Mouse (Mus musculus) neural tube, embryonic 14.5 days (tissue): ENCODE data around the gene Tfdp1. TPM values are rescaled to one million over a fixed set of nuclear protein-coding genes. Genes with fewer than 3 reads are reported as not detected.

Experiments used
- ATAC-seq: fragments of 200-750 bp; cut with Nextera tagmentation; 2 replicates; pipeline ENCODE4 v1.8.0; 2017; ENCODE audit warnings: low read depth, mild to moderate bottlenecking, moderate TSS enrichment, moderate library complexity
- H3K27ac ChIP-seq: fragments of 300-500 bp; sonication (generic); 2 replicates; pipeline ENCODE4 v1.5.1; 2014; ENCODE audit warnings: low read depth, mild to moderate bottlenecking, control low read depth, low read length, moderate library complexity, mixed read lengths
- H3K27me3 ChIP-seq: fragments of 300-500 bp; sonication (generic); 2 replicates; pipeline ENCODE4 v1.6.1; 2014; ENCODE audit warnings: low read length; ENCODE audit not compliant: control insufficient read depth, insufficient read depth
- H3K36me3 ChIP-seq: fragments of 300-500 bp; sonication (generic); 2 replicates; pipeline ENCODE4 v1.6.1; 2014; ENCODE audit warnings: low read length, mixed read lengths; ENCODE audit not compliant: control insufficient read depth, insufficient read depth
- H3K4me1 ChIP-seq: fragments of 300-500 bp; sonication (generic); 2 replicates; pipeline ENCODE4 v1.6.1; 2014; ENCODE audit warnings: low read length; ENCODE audit not compliant: control insufficient read depth, insufficient read depth
- H3K4me2 ChIP-seq: fragments of 300-500 bp; sonication (generic); 2 replicates; pipeline ENCODE4 v1.6.1; 2014; ENCODE audit warnings: mild to moderate bottlenecking, low read depth, low read length, control low read depth
- H3K4me3 ChIP-seq: fragments of 300-500 bp; sonication (generic); 2 replicates; pipeline ENCODE4 v1.5.1; 2014; ENCODE audit warnings: low read depth, low read length, control low read depth, mixed read lengths
- H3K9ac ChIP-seq: fragments of 300-500 bp; sonication (generic); replicated peaks from 2 replicates; pipeline ENCODE4 v1.6.1; 2014; ENCODE audit warnings: low read depth, mild to moderate bottlenecking, control low read depth, low read length, mixed read lengths
- H3K9me3 ChIP-seq: fragments of 300-500 bp; sonication (generic); 2 replicates; pipeline ENCODE4 v1.6.1; 2016; ENCODE audit warnings: low read length; ENCODE audit not compliant: control insufficient read depth
- WGBS: fragments of 180-500 bp; shearing (Covaris S2); extraction: QIAGEN DNeasy Blood & Tissue Kit; methylation state at CpG from one replicate; pipeline ENCODE4 v1.1.7; 2014; 5-methylcytosine and 5-hydroxymethylcytosine counted together
- polyA plus RNA-seq: library from polyadenylated mRNA; unstranded; fragments of >200 nt; fragmentation: Nextera tagmentation; extraction: Ambion mirVana; gene quantifications from 2 replicates; pipeline ENCODE4 v1.2.1, GENCODE M21; 2014

Tfdp1 gene
- polyA plus RNA-seq, 1 experiment from 2014 or later = 93.0 TPM

DNA sequence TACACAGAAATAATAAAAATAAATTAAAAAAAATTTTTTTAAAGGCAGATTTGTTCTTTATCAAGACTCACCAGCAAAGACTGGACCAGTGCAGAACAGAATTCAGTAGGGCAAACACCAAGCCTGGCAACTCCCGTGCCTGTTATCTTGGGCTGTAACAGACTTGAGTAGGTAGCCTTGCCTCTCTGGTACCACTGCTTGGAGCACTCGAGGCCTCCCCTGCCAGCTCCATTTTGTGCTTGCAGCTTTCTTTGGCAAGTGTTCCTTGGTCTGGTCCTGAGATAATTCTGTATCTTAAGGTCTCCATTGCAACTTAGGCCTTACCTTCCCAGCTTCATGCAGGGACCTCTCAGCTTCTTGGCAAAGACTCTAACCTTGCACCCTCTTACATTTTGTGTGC is 3.8 kb downstream of the Tfdp1 start:
- Histone ChIP-seq H3K4me1 (peaks cover 8% of the 10 kb centered on the region; the same call in 1 of the 2 replicates), H3K4me2 (no peak overlapping the region), H3K9me3 (no peaks in the 10 kb centered on the region), H3K27me3 (0 out of 2 replicates have a peak, but pooled peaks cover 3% of the 10 kb centered on the region), H3K27ac (no peak overlapping the region), H3K9ac (no peak overlapping the region), H3K36me3 (peaks cover 27% of the 10 kb centered on the region), H3K4me3 (no peak overlapping the region)
- ATAC-seq = no peak
- 95% methylated on average over 2 of the region's 2 CpGs for WGBS

DNA sequence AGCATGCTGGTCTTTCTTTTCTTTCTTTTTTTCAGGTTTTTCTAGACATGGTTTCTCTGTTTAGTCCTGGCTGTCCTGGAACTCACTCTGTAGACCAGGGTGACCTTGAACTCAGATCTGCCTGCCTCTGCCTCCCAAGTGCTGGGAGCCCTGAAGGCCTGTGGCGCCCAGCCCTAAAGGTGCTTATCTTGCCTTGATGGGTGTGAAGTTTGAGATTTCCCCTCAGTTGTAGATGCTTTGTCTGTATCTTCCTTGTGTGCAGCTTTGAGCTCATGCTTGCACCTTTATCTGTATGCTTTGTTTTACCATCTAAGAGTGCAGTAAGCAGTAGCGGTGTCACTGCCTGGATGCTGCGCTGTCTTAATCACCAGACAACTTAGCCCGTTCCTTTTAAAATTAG is 4.6 kb downstream of the Tfdp1 start:
- 92% methylated on average over 4 of the region's 4 CpGs for WGBS
- H3K9ac ChIP-seq = no peak overlapping the region
- no peak for ATAC-seq
- H3K4me2 ChIP-seq = no peak overlapping the region
- H3K4me3 ChIP-seq = no peak overlapping the region
- H3K36me3 ChIP-seq = peaks cover 30% of the 10 kb centered on the region
- H3K27me3 ChIP-seq = 0 out of 2 replicates have a peak, but pooled peaks cover 3% of the 10 kb centered on the region
- no peak overlapping the region for H3K27ac ChIP-seq
- H3K9me3 ChIP-seq = no peaks in the 10 kb centered on the region
- H3K4me1 ChIP-seq = peaks cover 8% of the 10 kb centered on the region; the same call in 1 of the 2 replicates

DNA sequence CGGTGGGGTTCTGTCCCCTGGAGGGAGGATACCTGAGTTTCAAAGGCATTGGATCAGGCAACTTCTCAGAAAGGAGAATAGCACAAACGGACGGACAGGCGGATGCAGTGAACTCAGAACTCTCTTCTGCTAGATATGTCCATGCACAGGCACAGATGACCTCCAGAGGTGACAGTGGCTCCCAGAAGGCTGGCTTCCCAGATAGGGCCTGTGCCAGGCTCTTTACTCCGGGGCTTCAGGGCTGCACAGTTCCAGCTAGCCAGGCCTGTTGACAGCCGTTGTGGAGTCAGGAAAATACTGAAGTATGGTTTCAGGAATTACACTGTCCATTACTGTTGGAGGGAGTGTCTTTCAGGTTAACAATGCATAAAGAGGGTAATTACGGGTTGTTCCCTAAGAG is 11.5 kb downstream of the Tfdp1 start:
- Histone ChIP-seq H3K4me3 (no peak overlapping the region), H3K9ac (no peak overlapping the region), H3K9me3 (no peaks in the 10 kb centered on the region), H3K36me3 (peaks cover 47% of the 10 kb centered on the region), H3K4me1 (no peaks in the 10 kb centered on the region), H3K27me3 (no peaks in the 10 kb centered on the region), H3K27ac (no peak overlapping the region), H3K4me2 (no peak overlapping the region)
- ATAC-seq = no peak
- WGBS = 88% methylated on average over 7 of the region's 7 CpGs

DNA sequence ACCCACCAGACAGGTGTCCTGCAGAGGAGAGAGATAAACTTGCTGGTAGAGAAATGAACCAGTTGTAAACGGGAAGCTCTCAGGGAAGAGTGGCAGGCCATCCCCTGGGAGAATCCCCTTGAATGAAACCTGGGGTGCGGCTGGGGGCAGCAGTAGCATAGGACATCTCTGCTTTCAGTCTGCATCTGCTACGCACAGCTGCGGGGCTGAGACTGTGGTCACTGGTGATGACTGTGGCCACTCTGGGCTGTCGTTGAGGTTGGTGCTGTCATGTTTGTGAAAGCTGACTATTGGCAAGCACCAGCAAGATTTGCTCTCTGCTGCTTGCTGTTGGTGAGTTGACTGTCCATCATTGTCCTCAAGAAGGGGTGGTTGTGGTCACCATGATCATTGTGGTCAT is 13.0 kb downstream of the Tfdp1 start:
- no peaks in the 10 kb centered on the region for H3K27me3 ChIP-seq
- no peak for ATAC-seq
- no peaks in the 10 kb centered on the region for H3K4me1 ChIP-seq
- no peak overlapping the region for H3K4me2 ChIP-seq
- H3K9ac ChIP-seq = no peak overlapping the region
- H3K27ac ChIP-seq = no peak overlapping the region
- no peaks in the 10 kb centered on the region for H3K9me3 ChIP-seq
- H3K4me3 ChIP-seq = no peak overlapping the region
- H3K36me3 ChIP-seq = peaks cover 42% of the 10 kb centered on the region
- 85% methylated on average over 5 of the region's 5 CpGs for WGBS

DNA sequence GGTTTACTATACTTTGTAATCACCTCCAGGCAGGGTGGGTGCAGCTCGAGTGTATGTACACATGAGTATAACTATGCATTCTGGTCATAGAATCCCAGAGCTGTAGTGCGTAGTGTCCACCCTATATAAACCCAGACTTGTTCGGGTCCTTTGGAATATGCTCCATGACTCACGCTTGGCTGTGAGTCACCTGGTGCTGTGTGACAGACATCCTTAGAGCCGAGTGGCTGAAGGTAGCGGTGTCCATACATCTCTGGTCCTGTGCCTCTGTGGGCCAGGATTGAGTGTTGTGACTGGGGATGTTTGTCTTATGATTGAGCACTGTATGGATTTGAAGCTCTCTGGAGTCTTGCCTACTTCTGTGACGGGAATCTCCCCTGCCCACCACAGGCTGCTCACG is 14.1 kb downstream of the Tfdp1 start:
- Histone ChIP-seq H3K9ac (no peak overlapping the region), H3K36me3 (peaks cover 46% of the 10 kb centered on the region), H3K4me3 (no peak overlapping the region), H3K27me3 (no peaks in the 10 kb centered on the region), H3K9me3 (no peaks in the 10 kb centered on the region), H3K27ac (no peak overlapping the region), H3K4me1 (no peaks in the 10 kb centered on the region), H3K4me2 (no peak overlapping the region)
- 94% methylated on average over 8 of the region's 8 CpGs for WGBS
- no peak for ATAC-seq

DNA sequence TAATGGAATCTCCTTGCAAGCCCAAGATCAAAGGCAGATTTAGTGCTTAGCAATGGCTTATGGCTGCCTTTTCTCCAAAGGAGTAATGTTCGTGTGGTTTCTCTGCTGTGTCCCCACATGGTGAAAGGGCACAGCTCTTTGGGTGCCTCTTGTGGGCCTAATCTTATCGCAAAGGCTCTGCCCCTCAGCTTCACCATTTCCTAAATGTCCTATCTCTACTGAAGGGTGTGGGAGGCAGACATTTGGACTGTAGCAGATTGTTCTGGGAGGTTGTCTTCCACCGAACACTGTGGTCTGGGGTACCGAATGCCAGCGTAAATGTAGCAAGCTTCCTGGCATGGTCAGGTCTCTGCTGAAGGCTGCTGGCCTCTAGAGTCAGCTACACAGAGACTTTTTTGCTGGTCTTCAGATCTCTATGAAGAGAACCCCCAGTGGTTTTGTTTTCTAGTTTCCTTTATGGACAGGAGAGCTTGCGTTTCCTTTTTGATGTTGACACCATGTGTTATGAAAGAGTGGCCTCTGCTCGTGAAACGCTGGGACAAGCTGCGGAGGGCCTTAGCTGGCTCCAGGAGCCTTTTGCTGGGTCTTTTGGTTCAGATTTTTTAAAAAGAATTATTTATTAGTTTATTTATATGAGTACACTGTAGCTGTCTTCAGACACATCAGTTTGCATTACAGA is 14.7 kb downstream of the Tfdp1 start:
- Histone ChIP-seq H3K4me1 (no peaks in the 10 kb centered on the region), H3K27me3 (no peaks in the 10 kb centered on the region), H3K9ac (no peak overlapping the region), H3K4me3 (no peak overlapping the region), H3K4me2 (no peak overlapping the region), H3K36me3 (peaks cover 46% of the 10 kb centered on the region), H3K9me3 (no peaks in the 10 kb centered on the region), H3K27ac (no peak overlapping the region)
- no peak for ATAC-seq
- WGBS = 85% methylated on average over 9 of the region's 9 CpGs

DNA sequence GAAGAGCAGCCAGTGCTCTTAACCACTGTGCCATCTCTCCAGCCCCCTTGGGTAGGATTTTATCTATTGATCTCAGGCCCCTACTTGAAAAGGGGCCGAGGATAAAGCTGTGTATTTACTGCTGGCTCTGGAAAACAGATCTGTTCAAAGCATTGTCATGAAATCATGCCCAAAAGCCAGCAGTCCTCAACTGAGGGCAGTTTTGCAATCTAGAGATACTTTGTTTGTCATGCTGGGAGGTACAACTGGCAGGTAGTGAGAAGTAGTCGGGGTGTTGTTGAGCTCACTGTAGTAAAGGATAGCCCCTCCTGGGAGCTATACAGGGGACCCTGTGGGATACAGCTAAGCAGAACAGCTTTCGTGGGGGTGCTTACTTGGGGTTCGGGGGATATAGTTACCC is 15.3 kb downstream of the Tfdp1 start:
- peaks cover 48% of the 10 kb centered on the region for H3K36me3 ChIP-seq
- no peak overlapping the region for H3K9ac ChIP-seq
- no peaks in the 10 kb centered on the region for H3K9me3 ChIP-seq
- 87% methylated on average over 4 of the region's 4 CpGs for WGBS
- H3K4me1 ChIP-seq = no peaks in the 10 kb centered on the region
- H3K27ac ChIP-seq = no peak overlapping the region
- ATAC-seq = no peak
- no peaks in the 10 kb centered on the region for H3K27me3 ChIP-seq
- H3K4me2 ChIP-seq = no peak overlapping the region
- no peak overlapping the region for H3K4me3 ChIP-seq

DNA sequence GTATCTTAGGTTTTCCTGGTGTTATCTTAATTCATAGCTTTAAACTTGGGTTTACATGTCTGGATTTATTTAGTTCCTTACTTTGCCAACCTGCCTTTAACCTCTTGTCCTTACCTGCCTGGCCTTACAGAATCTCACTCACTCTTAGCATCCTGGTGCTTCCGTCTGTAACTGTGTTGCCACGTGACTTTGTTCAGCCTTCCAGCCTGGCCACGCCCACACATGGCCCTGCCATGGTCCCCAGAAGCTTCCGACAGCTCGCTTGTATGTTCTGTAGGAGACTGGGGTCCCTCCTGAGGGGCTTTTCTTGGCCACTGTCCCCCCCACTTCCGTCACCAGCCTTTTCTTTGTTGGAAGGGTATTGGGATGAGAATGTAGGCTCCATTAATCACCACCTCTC is 17.7 kb downstream of the Tfdp1 start:
- WGBS = 89% methylated on average over 6 of the region's 6 CpGs
- no peak for ATAC-seq
- peaks cover 45% of the 10 kb centered on the region for H3K36me3 ChIP-seq
- H3K4me3 ChIP-seq = no peak overlapping the region
- no peak overlapping the region for H3K4me2 ChIP-seq
- H3K27ac ChIP-seq = no peak overlapping the region
- H3K9ac ChIP-seq = no peak overlapping the region
- H3K4me1 ChIP-seq = no peaks in the 10 kb centered on the region
- no peaks in the 10 kb centered on the region for H3K27me3 ChIP-seq
- H3K9me3 ChIP-seq = no peaks in the 10 kb centered on the region

DNA sequence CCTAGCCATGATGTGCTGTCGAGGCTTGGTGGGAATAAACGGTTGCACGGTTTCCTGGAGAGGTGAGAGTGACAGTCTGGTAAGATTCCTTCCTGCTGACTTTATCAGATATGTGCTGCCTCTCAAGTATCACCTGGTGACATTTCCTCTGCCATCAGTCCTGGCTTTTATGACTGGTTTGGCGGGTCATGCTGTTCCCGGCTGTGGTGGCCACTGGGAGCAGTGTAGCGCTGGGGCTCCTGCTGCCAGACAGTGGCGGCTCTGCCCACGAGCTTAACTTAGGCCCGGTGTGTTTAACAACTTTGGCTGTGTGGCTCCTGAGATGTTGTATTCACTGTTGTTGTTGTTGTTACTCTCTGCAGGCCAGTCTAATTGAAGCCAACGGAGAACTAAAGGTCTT is 18.1 kb downstream of the Tfdp1 start:
- no peaks in the 10 kb centered on the region for H3K4me1 ChIP-seq
- H3K9ac ChIP-seq = no peak overlapping the region
- no peak overlapping the region for H3K4me2 ChIP-seq
- H3K27ac ChIP-seq = no peak overlapping the region
- no peaks in the 10 kb centered on the region for H3K9me3 ChIP-seq
- H3K27me3 ChIP-seq = no peaks in the 10 kb centered on the region
- no peak for ATAC-seq
- H3K36me3 ChIP-seq = peaks cover 46% of the 10 kb centered on the region
- WGBS = 81% methylated on average over 10 of the region's 10 CpGs
- no peak overlapping the region for H3K4me3 ChIP-seq
